Mouse (Mus musculus) cerebellum, adult 2 months (tissue): ENCODE measurements around the gene Sidt1.

ENCODE experiments used
- CTCF ChIP-seq: fragments of 200-500 bp; IDR thresholded peaks from 2 replicates; pipeline ENCODE4 v1.5.1; 2011; ENCODE audit warnings: low read depth, mild to moderate bottlenecking, control low read depth, low read length, moderate library complexity, borderline replicate concordance; ENCODE audit not compliant: insufficient read depth
- POLR2A ChIP-seq: fragments of 200-500 bp; IDR thresholded peaks from 2 replicates; pipeline ENCODE4 v1.6.1; 2011; ENCODE audit warnings: low read length, control low read depth, borderline replicate concordance; ENCODE audit not compliant: insufficient read depth

DNA sequence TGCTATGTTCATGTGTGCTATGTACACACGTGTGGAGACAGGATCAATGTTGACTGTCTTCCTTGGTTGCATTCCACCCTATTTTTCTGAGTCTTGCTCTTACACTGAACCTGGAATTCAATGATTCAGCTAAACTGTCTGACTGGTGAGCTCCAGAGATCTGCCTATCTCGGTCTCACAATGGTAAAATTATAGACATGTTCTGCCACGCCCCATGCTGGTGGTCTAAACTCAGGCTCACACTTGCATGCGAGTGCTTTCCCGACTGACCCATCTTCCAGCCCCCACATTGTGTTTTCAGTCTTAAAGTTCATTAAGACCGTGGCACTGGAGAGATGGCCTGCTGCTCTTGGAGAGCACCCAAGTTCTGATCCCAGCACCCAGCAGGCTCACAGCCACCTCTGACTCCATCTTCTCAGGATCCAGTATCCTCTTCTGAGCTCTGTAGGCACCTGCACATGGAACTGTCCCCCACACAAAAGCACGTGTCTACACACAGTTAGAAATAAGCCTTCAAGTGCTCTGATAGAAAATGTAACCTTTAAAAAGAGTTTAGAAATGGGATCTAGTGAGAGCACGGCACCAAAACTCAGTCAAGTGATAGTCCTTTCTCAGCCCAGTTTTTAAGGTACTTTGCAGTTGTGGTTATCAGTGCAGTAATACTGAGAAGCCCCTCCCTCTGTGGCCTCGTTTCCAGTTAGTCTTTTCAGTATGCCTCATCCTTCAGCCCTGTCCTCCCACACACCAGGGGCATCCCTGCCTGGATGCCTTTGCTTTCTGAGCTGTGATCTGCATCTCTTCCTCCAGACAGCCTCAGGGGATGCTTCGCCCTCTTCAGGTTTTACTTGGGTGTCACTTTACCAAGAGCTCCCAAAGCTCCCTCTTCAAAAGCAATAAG, 122.6 kb downstream of the Sidt1 start:
- TF ChIP-seq CTCF (no peak), POLR2A (no peak)
